Mouse (Mus musculus): ENCODE measurements around the gene Arhgef11.

DNA sequence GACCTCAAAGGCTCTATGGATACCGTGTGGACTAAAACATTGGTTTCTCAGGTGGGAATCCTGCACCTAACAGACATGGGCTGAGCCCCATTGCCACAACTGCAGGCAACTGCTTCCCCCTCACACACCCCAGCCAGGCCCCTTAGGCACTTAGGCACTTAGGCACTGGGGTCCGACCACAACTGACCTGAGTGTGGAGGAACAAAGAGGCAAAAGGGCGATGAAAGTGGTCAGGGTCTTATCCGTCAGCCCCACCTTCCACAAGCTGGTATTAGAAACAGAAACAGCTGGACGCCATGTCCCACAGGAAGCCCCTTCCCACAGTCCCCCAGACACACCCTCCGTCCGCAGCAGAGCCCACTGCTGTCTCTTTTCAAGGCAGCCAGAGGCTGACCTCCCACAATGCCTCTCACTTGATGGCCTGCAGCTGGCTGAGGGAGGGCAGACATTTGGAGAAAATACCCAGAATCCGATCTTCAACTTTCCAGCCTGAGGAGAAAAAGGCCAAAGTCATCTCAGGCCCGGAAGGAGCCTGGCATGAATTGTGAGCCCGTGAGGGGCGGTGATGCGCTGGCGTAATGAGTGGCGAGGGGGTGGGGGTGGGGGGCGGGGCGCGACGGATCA is 127.8 kb downstream of the Arhgef11 start:
- TF ChIP-seq CTCF (IDR thresholded peaks at IDR 0.05; ENCODE audit: low read depth, low read length) (no peak), POLR2A (IDR thresholded peaks at IDR 0.05; ENCODE audit: borderline replicate concordance, low read depth, low read length) (no peak)

Data from bone marrow macrophage, adult 2 months (primary cell).